Mouse (Mus musculus) heart, postnatal 0 days (tissue): ENCODE measurements around the gene Gm3250. TPM values are rescaled to one million over a fixed set of nuclear protein-coding genes. Genes with fewer than 3 reads are reported as not detected.

Experiments
- ATAC-seq: fragments of 200-750 bp; cut with Nextera tagmentation; 2 replicates; pipeline ENCODE4 v1.8.0; 2017; ENCODE audit warnings: low read depth, moderate number of reproducible peaks, moderate library complexity; ENCODE audit not compliant: insufficient read depth
- DNase-seq: peaks from one replicate; pipeline ENCODE4 v3.0.0-alpha.2; 2016; ENCODE audit warnings: low spot score
- H3K27ac ChIP-seq: fragments of 300-500 bp; sonication (generic); 2 replicates; pipeline ENCODE4 v1.5.1; 2014; ENCODE audit warnings: low read depth, mild to moderate bottlenecking
- H3K27me3 ChIP-seq: fragments of 300-500 bp; sonication (generic); 2 replicates; pipeline ENCODE4 v1.6.1; 2014; ENCODE audit warnings: low read length, mixed read lengths; ENCODE audit not compliant: control insufficient read depth, insufficient read depth
- H3K36me3 ChIP-seq: fragments of 300-500 bp; sonication (generic); replicated peaks from 2 replicates; pipeline ENCODE4 v1.6.1; 2014; ENCODE audit warnings: low read length, mixed read lengths; ENCODE audit not compliant: control insufficient read depth, insufficient read depth
- H3K4me1 ChIP-seq: fragments of 300-500 bp; sonication (generic); 2 replicates; pipeline ENCODE4 v1.6.1; 2014; ENCODE audit warnings: antibody characterized with exemption; ENCODE audit not compliant: control insufficient read depth, insufficient read depth
- H3K4me2 ChIP-seq: fragments of 300-500 bp; sonication (generic); 2 replicates; pipeline ENCODE4 v1.6.1; 2014; ENCODE audit warnings: low read depth, mild to moderate bottlenecking, low read length, moderate library complexity
- H3K4me3 ChIP-seq: fragments of 300-500 bp; sonication (generic); 2 replicates; pipeline ENCODE4 v1.5.1; 2014; ENCODE audit warnings: low read depth, low read length
- H3K9ac ChIP-seq: fragments of 300-500 bp; sonication (generic); replicated peaks from 2 replicates; pipeline ENCODE4 v1.6.1; 2014; ENCODE audit warnings: low read depth, low read length, mixed read lengths
- H3K9me3 ChIP-seq: fragments of 300-500 bp; sonication (generic); replicated peaks from 2 replicates; pipeline ENCODE4 v1.6.1; 2016; ENCODE audit warnings: low read length; ENCODE audit not compliant: control insufficient read depth
- CTCF ChIP-seq: IDR thresholded peaks from 2 replicates; pipeline ENCODE4 v1.5.1; 2016; ENCODE audit warnings: antibody characterized with exemption, control low read depth, low read depth
- EP300 ChIP-seq: IDR thresholded peaks from 2 replicates; pipeline ENCODE4 v1.6.1; 2016; ENCODE audit warnings: antibody characterized with exemption, low read depth
- WGBS: fragments of 180-500 bp; shearing (Covaris S2); extraction: QIAGEN DNeasy Blood & Tissue Kit; methylation state at CpG from one replicate; pipeline ENCODE4 v1.1.7; 2014; 5-methylcytosine and 5-hydroxymethylcytosine counted together
- polyA plus RNA-seq: library from polyadenylated mRNA; unstranded; fragments of >200 nt; fragmentation: Nextera tagmentation; extraction: Ambion mirVana; gene quantifications from 2 replicates; pipeline ENCODE4 v1.2.1, GENCODE M21; 2015
- total RNA-seq: library from RNA; depleted of rRNA; stranded (reverse); fragments of >200 nt; gene quantifications from 2 replicates; pipeline ENCODE4 v1.2.3, GENCODE M21; 2014; ENCODE audit warnings: low replicate concordance; rRNA removed

The Gm3250 gene
- total and polyA plus RNA-seq, 2 experiments from 2014 or later, result not detected

DNA sequence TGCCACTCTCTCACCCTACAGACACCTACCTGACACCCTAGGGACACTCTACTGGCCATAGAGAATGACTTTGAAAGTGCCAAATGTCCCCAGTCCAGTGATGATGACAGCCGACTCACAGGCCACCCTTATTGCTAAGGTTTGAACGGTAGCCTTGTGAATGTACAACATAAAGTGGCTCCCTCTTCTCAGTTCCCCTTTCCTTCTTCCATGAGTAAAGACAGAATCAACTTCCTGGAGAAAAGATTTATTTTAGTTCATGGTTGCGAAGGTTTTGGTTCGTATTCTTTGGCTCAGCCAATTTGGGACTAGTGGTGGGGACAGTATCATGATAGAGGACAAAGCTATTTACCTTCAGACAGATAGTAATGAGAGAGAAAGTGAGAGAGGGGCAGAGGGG lies 43.4 kb downstream of the Gm3250 start:
- Histone ChIP-seq H3K4me3 (no peak overlapping the region), H3K9me3 (no peaks in the 10 kb centered on the region; the same call in 1 of the 2 replicates), H3K27me3 (no peaks in the 10 kb centered on the region), H3K4me2 (no peak overlapping the region), H3K27ac (no peak overlapping the region), H3K36me3 (no peaks in the 10 kb centered on the region), H3K9ac (no peak overlapping the region), H3K4me1 (no peaks in the 10 kb centered on the region)
- no peak for ATAC-seq
- no peak for DNase-seq
- WGBS, result 76% methylated on average over 4 of the region's 4 CpGs
- TF ChIP-seq CTCF, result no peak
- no peak for TF ChIP-seq EP300

DNA sequence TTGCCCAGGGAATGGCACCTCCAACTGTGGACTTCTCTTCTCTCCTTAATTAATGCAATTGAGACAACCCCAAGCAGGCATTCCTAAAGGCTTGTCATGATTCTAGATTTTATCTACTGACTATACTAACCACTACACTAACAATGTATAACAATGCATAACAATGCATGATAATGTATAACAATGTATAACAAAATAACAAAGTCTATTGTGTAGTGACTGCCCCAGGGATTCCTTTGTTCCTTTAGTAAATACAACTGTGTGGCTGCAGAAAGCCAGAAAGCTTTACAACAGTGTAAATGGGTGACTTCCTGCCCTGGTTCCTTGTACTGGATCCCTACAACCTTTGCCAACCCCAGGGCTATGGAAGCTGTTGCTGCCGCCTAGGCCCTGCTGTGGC lies 46.4 kb downstream of the Gm3250 start:
- no peaks in the 10 kb centered on the region for H3K27me3 ChIP-seq
- no peaks in the 10 kb centered on the region; the same call in 1 of the 2 replicates for H3K9me3 ChIP-seq
- TF ChIP-seq EP300, result no peak
- no peak for TF ChIP-seq CTCF
- ATAC-seq (no peak), DNase-seq (no peak)
- H3K27ac ChIP-seq, result no peak overlapping the region
- no peak overlapping the region for H3K4me2 ChIP-seq
- H3K9ac ChIP-seq, result no peak overlapping the region
- no peaks in the 10 kb centered on the region for H3K4me1 ChIP-seq
- 86% methylated on average over 1 of the region's 1 CpGs for WGBS
- no peaks in the 10 kb centered on the region for H3K36me3 ChIP-seq
- no peak overlapping the region for H3K4me3 ChIP-seq

Other genes with a start within 250 kb of the Gm3250 start
Only the 30 nearest of the 31 such genes appear.
- 117 and 163 TPM in 2 replicates for gene Pttg1ip, start 200.8 kb downstream of the Gm3250 start, total RNA-seq
- 117 and 119 TPM in 2 replicates for gene Pttg1ip, start 200.8 kb downstream of the Gm3250 start, polyA plus RNA-seq
- gene Sumo3, start 176.4 kb downstream of the Gm3250 start, total RNA-seq, result 112 and 128 TPM in 2 replicates
- 121 and 128 TPM in 2 replicates for gene Sumo3, start 176.4 kb downstream of the Gm3250 start, polyA plus RNA-seq
- gene Gm49325, start 176.3 kb downstream of the Gm3250 start, total RNA-seq, result not detected in 2 replicates
- gene Gm49325, start 176.3 kb downstream of the Gm3250 start, polyA plus RNA-seq, result 6.8 and 13.7 TPM in 2 replicates
- 54.1 and 56.4 TPM in 2 replicates for gene Ube2g2, start 160.3 kb downstream of the Gm3250 start, total RNA-seq
- 69.7 and 71.8 TPM in 2 replicates for gene Ube2g2, start 160.3 kb downstream of the Gm3250 start, polyA plus RNA-seq
- gene Tspear, start 96.0 kb downstream of the Gm3250 start, total RNA-seq, result 1.1 TPM in 1 of 2 replicates, not detected in the other
- not detected in 2 replicates for gene Tspear, start 96.0 kb downstream of the Gm3250 start, polyA plus RNA-seq
- gene Gm19402, start 91.8 kb downstream of the Gm3250 start, total RNA-seq, result not detected in 2 replicates
- not detected in 2 replicates for gene Gm19402, start 91.8 kb downstream of the Gm3250 start, polyA plus RNA-seq
- gene Gm9508, start 85.3 kb downstream of the Gm3250 start, total RNA-seq, result not detected in 2 replicates
- gene Gm9508, start 85.3 kb downstream of the Gm3250 start, polyA plus RNA-seq, result not detected in 2 replicates
- not detected in 2 replicates for gene Gm10272, start 75.9 kb downstream of the Gm3250 start, total RNA-seq
- not detected in 2 replicates for gene Gm10272, start 75.9 kb downstream of the Gm3250 start, polyA plus RNA-seq
- not detected in 2 replicates for gene Gm10024, start 71.1 kb downstream of the Gm3250 start, total RNA-seq
- gene Gm10024, start 71.1 kb downstream of the Gm3250 start, polyA plus RNA-seq, result not detected in 2 replicates
- not detected in 2 replicates for gene Gm10142, start 66.7 kb downstream of the Gm3250 start, total RNA-seq
- not detected in 2 replicates for gene Gm10142, start 66.7 kb downstream of the Gm3250 start, polyA plus RNA-seq
- not detected in 2 replicates for gene Krtap12-1, start 61.9 kb downstream of the Gm3250 start, total RNA-seq
- gene Krtap12-1, start 61.9 kb downstream of the Gm3250 start, polyA plus RNA-seq, result not detected in 2 replicates
- not detected in 2 replicates for gene Gm10100, start 56.1 kb downstream of the Gm3250 start, total RNA-seq
- not detected in 2 replicates for gene Gm10100, start 56.1 kb downstream of the Gm3250 start, polyA plus RNA-seq
- gene Gm18596, start 39.9 kb downstream of the Gm3250 start, total RNA-seq, result not detected in 2 replicates
- not detected in 2 replicates for gene Gm18596, start 39.9 kb downstream of the Gm3250 start, polyA plus RNA-seq
- not detected in 2 replicates for gene Gm9736, start 31.2 kb downstream of the Gm3250 start, total RNA-seq
- gene Gm9736, start 31.2 kb downstream of the Gm3250 start, polyA plus RNA-seq, result not detected in 2 replicates
- not detected in 2 replicates for gene Gm3233, start 22.9 kb downstream of the Gm3250 start, total RNA-seq
- not detected in 2 replicates for gene Gm3233, start 22.9 kb downstream of the Gm3250 start, polyA plus RNA-seq
- gene Gm3238, start 11.2 kb downstream of the Gm3250 start, total RNA-seq, result not detected in 2 replicates
- gene Gm3238, start 11.2 kb downstream of the Gm3250 start, polyA plus RNA-seq, result not detected in 2 replicates
- not detected in 2 replicates for gene Gm7138, start 5.6 kb downstream of the Gm3250 start, total RNA-seq
- not detected in 2 replicates for gene Gm7138, start 5.6 kb downstream of the Gm3250 start, polyA plus RNA-seq
- gene Gm7137, start 5.7 kb upstream of the Gm3250 start, total RNA-seq, result not detected in 2 replicates
- not detected in 2 replicates for gene Gm7137, start 5.7 kb upstream of the Gm3250 start, polyA plus RNA-seq
- not detected in 2 replicates for gene Gm9639, start 12.5 kb upstream of the Gm3250 start, total RNA-seq
- gene Gm9639, start 12.5 kb upstream of the Gm3250 start, polyA plus RNA-seq, result not detected in 2 replicates
- not detected in 2 replicates for gene Gm19668, start 16.6 kb upstream of the Gm3250 start, total RNA-seq
- gene Gm19668, start 16.6 kb upstream of the Gm3250 start, polyA plus RNA-seq, result not detected in 2 replicates
- gene Gm9507, start 29.3 kb upstream of the Gm3250 start, total RNA-seq, result not detected in 2 replicates
- not detected in 2 replicates for gene Gm9507, start 29.3 kb upstream of the Gm3250 start, polyA plus RNA-seq
- gene Gm2696, start 32.1 kb upstream of the Gm3250 start, total RNA-seq, result not detected in 2 replicates
- not detected in 2 replicates for gene Gm2696, start 32.1 kb upstream of the Gm3250 start, polyA plus RNA-seq
- gene Krtap10-4, start 44.6 kb upstream of the Gm3250 start, total RNA-seq, result not detected in 2 replicates
- gene Krtap10-4, start 44.6 kb upstream of the Gm3250 start, polyA plus RNA-seq, result not detected in 2 replicates
- not detected in 2 replicates for gene Krtap10-10, start 53.4 kb upstream of the Gm3250 start, total RNA-seq
- not detected in 2 replicates for gene Krtap10-10, start 53.4 kb upstream of the Gm3250 start, polyA plus RNA-seq
- not detected in 2 replicates for gene Gm36176, start 64.3 kb upstream of the Gm3250 start, total RNA-seq
- gene Gm36176, start 64.3 kb upstream of the Gm3250 start, polyA plus RNA-seq, result not detected in 2 replicates
- gene Gm10318, start 70.3 kb upstream of the Gm3250 start, total RNA-seq, result not detected in 2 replicates
- not detected in 2 replicates for gene Gm10318, start 70.3 kb upstream of the Gm3250 start, polyA plus RNA-seq
- not detected in 2 replicates for gene Gm3285, start 79.4 kb upstream of the Gm3250 start, total RNA-seq
- gene Gm3285, start 79.4 kb upstream of the Gm3250 start, polyA plus RNA-seq, result not detected in 2 replicates
- 0.08 and 2.5 TPM in 2 replicates for gene Lrrc3, start 120.0 kb upstream of the Gm3250 start, total RNA-seq
- gene Lrrc3, start 120.0 kb upstream of the Gm3250 start, polyA plus RNA-seq, result 0.54 and 0.63 TPM in 2 replicates
- 0.27 and 2.4 TPM in 2 replicates for gene Trpm2, start 188.0 kb upstream of the Gm3250 start, total RNA-seq
- gene Trpm2, start 188.0 kb upstream of the Gm3250 start, polyA plus RNA-seq, result 0.11 TPM in 2 replicates
- 14.8 and 48.9 TPM in 2 replicates for gene 1810043G02Rik, start 196.0 kb upstream of the Gm3250 start, total RNA-seq
- 18.1 and 18.6 TPM in 2 replicates for gene 1810043G02Rik, start 196.0 kb upstream of the Gm3250 start, polyA plus RNA-seq